Mouse (Mus musculus) kidney, adult 2 months (tissue): Measurements from ENCODE around the gene Brd1. TPM values are rescaled to one million over a fixed set of nuclear protein-coding genes. Genes with fewer than 3 reads are reported as not detected.

ENCODE experiments used
- DNase-seq: peaks from one replicate; pipeline ENCODE4 v3.0.0; 2021
- H3K27ac ChIP-seq: fragments of 200-500 bp; 2 replicates; pipeline ENCODE4 v1.5.1; 2012; ENCODE audit warnings: low read depth, low read length, control low read depth, inconsistent platforms; ENCODE audit not compliant: insufficient read depth
- H3K27me3 ChIP-seq: fragments of 200-500 bp; replicated peaks from 2 replicates; pipeline ENCODE4 v1.6.1; 2012; ENCODE audit warnings: mild to moderate bottlenecking, moderate library complexity, low read length, inconsistent platforms; ENCODE audit not compliant: control insufficient read depth, insufficient read depth
- H3K36me3 ChIP-seq: fragments of 200-500 bp; 2 replicates; pipeline ENCODE4 v1.6.1; 2012; ENCODE audit warnings: mild to moderate bottlenecking, moderate library complexity, low read length, inconsistent platforms; ENCODE audit not compliant: control insufficient read depth, insufficient read depth
- H3K4me1 ChIP-seq: fragments of 200-500 bp; 2 replicates; pipeline ENCODE4 v1.6.1; 2011; ENCODE audit warnings: low read length; ENCODE audit not compliant: control insufficient read depth, insufficient read depth
- H3K4me3 ChIP-seq: fragments of 200-500 bp; 2 replicates; pipeline ENCODE4 v1.5.1; 2011; ENCODE audit warnings: mild to moderate bottlenecking, low read depth, low read length, control low read depth; ENCODE audit not compliant: insufficient read depth
- CTCF ChIP-seq: fragments of 200-500 bp; conservative IDR thresholded peaks from 2 replicates; pipeline ENCODE4 v1.5.1; 2011; ENCODE audit warnings: low read depth, mild to moderate bottlenecking, control low read depth, low read length, moderate library complexity, mixed read lengths; ENCODE audit not compliant: insufficient read depth, insufficient read length
- POLR2A ChIP-seq: fragments of 200-500 bp; IDR thresholded peaks from one replicate; pipeline ENCODE4 v1.6.1; 2011; ENCODE audit warnings: low read depth, low read length, control low read depth
- WGBS: fragments of 180-500 bp; shearing (Covaris S2); methylation state at CpG from one replicate; pipeline ENCODE4 v1.1.7; 2018; 5-methylcytosine and 5-hydroxymethylcytosine counted together
- polyA plus RNA-seq: library from polyadenylated mRNA; depleted of rRNA; stranded (reverse); fragments of >200 nt; gene quantifications from 2 replicates; pipeline ENCODE4 v1.2.3, GENCODE M21; 2012

Brd1 gene
- polyA plus RNA-seq, 1 experiment: 11.0 TPM

GRCm38 (mm10) chr15:88691129-88691528 is 42.9 kb downstream of the Brd1 start:
- 92% methylated on average over 12 of the region's 12 CpGs for WGBS
- Histone ChIP-seq H3K36me3 (peaks cover 14% of the 10 kb centered on the region), H3K27me3 (no peaks in the 10 kb centered on the region), H3K4me3 (no peak overlapping the region), H3K4me1 (no peaks in the 10 kb centered on the region), H3K27ac (no peak overlapping the region)
- TF ChIP-seq CTCF: no peak
- TF ChIP-seq POLR2A: no peak
- no peak for DNase-seq

- DNase-seq: no peak
- H3K36me3 ChIP-seq: peaks cover 12% of the 10 kb centered on the region
Observed at GRCm38 (mm10) chr15:88688120-88688519, 45.9 kb downstream of the Brd1 start.

GRCm38 (mm10) chr15:88686725-88687124 is 47.3 kb downstream of the Brd1 start:
- DNase-seq: no peak
- WGBS: 88% methylated on average over 5 of the region's 5 CpGs
- Histone ChIP-seq H3K4me3 (no peak overlapping the region), H3K27me3 (no peaks in the 10 kb centered on the region), H3K36me3 (peaks cover 12% of the 10 kb centered on the region), H3K27ac (no peak overlapping the region), H3K4me1 (no peaks in the 10 kb centered on the region)
- no peak for TF ChIP-seq CTCF
- no peak for TF ChIP-seq POLR2A

More at GRCm38 (mm10) chr15:88688120-88688519, 45.9 kb downstream of the Brd1 start:
- TF ChIP-seq POLR2A (no peak), CTCF (no peak)
- H3K4me3 ChIP-seq: no peak overlapping the region
- 71% methylated on average over 10 of the region's 10 CpGs for WGBS
- H3K4me1 ChIP-seq: no peaks in the 10 kb centered on the region
- H3K27me3 ChIP-seq: no peaks in the 10 kb centered on the region
- no peak overlapping the region for H3K27ac ChIP-seq

GRCm38 (mm10) chr15:88684039-88684438 is 50.0 kb downstream of the Brd1 start:
- Histone ChIP-seq H3K27me3 (no peaks in the 10 kb centered on the region), H3K4me1 (no peaks in the 10 kb centered on the region), H3K36me3 (peaks cover 10% of the 10 kb centered on the region), H3K27ac (no peak overlapping the region), H3K4me3 (no peak overlapping the region)
- 73% methylated on average over 6 of the region's 6 CpGs for WGBS
- DNase-seq: no peak
- TF ChIP-seq POLR2A (no peak), CTCF (no peak)

GRCm38 (mm10) chr15:88680931-88681330 is 53.1 kb downstream of the Brd1 start:
- Histone ChIP-seq H3K27ac (no peak overlapping the region), H3K36me3 (no peaks in the 10 kb centered on the region), H3K27me3 (no peaks in the 10 kb centered on the region), H3K4me3 (no peak overlapping the region), H3K4me1 (no peaks in the 10 kb centered on the region)
- no peak for TF ChIP-seq CTCF
- TF ChIP-seq POLR2A: no peak
- DNase-seq: no peak
- WGBS: 64% methylated on average over 5 of the region's 5 CpGs

GRCm38 (mm10) chr15:88677568-88677967 is 56.5 kb downstream of the Brd1 start:
- Histone ChIP-seq H3K27ac (no peak overlapping the region), H3K4me1 (no peaks in the 10 kb centered on the region), H3K27me3 (no peaks in the 10 kb centered on the region), H3K4me3 (no peak overlapping the region), H3K36me3 (no peaks in the 10 kb centered on the region)
- DNase-seq: no peak
- WGBS: 87% methylated on average over 5 of the region's 5 CpGs
- TF ChIP-seq POLR2A (no peak), CTCF (no peak)

- DNase-seq: no peak
- 75% methylated on average over 5 of the region's 5 CpGs for WGBS
- TF ChIP-seq CTCF (no peak), POLR2A (no peak)
Observed at GRCm38 (mm10) chr15:88675998-88676397, 58.0 kb downstream of the Brd1 start.

GRCm38 (mm10) chr15:88668693-88669092 is 65.3 kb downstream of the Brd1 start:
- TF ChIP-seq POLR2A (no peak), CTCF (no peak)
- 88% methylated on average over 2 of the region's 2 CpGs for WGBS
- H3K4me3 ChIP-seq: no peak overlapping the region
- H3K36me3 ChIP-seq: no peaks in the 10 kb centered on the region
- H3K4me1 ChIP-seq: no peaks in the 10 kb centered on the region
- no peak for DNase-seq
- no peak overlapping the region for H3K27ac ChIP-seq
- no peaks in the 10 kb centered on the region for H3K27me3 ChIP-seq

More at GRCm38 (mm10) chr15:88675998-88676397, 58.0 kb downstream of the Brd1 start:
- H3K4me1 ChIP-seq: no peaks in the 10 kb centered on the region
- no peak overlapping the region for H3K4me3 ChIP-seq
- no peak overlapping the region for H3K27ac ChIP-seq
- H3K27me3 ChIP-seq: no peaks in the 10 kb centered on the region
- H3K36me3 ChIP-seq: no peaks in the 10 kb centered on the region
